Mouse (Mus musculus) layer of hippocampus, adult 9-10 months (tissue): ENCODE measurements around the gene Dlst.
A peak's percentile ranks its signal among the peaks of the same experiment; 100 is the strongest.

Source experiments
- DNase-seq: peaks from one replicate; pipeline ENCODE4 v3.0.0; 2022; ENCODE audit warnings: low spot score

The Dlst gene

DNA sequence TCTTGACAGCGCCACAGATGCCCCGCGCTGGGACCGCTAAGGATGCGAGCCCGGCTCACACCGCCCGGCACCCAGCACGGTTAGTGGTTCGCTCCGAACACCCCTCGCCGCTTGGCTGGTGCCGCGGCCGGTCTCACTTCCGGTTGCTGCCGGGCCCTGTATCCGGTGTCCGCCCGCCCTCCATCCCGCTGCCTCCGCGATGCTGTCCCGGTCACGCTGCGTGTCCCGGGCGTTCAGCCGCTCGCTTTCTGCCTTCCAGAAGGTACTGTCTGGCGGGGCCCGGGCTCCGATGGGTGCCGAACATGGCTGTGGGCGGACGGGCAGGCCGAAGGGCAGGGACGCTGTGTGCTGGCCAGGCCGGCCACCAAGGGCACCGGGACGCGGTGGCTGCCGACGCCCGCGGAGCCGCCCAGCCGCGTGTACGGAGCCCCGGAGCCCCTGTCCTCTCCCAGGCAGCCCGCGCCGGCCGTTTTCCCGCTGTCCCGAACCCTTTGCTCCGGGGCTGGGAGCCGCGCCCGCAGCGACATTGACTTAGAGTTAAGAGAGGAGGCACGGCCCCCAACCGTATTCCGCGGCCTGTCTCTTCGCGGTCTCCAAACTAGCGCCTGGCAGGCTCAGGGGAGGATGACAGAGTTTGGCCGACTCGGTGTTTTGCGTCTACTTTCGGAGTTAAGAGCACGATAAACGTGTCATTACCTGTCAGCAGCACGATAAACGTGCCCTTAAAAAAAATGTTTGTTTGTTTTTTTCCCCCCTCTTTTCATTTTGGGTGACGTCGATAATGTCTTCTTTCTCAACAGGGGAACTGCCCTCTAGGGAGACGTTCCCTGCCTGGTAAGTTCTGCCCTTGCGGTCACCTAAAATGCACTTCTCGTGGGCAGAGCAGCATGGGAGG lies at the start of gene Dlst, which contains the start of gene Prox2:
Gene Dlst (plus strand): TSS at position 136 of the 895 bp plus-strand sequence.
Gene Prox2 (minus strand): TSS at position 62 of the 895 bp plus-strand sequence.
- DNase-seq, result peak; percentile 57

DNA sequence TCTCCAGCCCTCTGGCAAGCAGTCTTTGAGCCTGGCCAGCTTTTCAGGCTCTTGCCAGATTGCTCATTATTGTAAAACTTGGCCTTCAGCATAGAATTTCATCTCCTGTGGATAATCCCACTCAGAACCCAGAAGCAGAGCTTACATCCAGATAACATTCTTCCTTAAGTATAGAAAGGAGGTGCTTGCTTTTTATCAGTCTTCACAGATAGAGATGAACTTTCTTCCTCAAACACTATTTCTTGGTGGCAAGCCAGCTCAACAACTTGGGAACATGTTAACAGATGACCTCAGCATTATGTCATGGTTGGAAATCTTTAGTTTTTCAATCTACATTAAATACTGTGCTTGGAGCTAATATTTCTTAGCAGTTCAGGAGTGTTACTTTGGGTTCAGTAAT lies 39.6 kb upstream of the Dlst start:
- DNase-seq, result no peak

DNA sequence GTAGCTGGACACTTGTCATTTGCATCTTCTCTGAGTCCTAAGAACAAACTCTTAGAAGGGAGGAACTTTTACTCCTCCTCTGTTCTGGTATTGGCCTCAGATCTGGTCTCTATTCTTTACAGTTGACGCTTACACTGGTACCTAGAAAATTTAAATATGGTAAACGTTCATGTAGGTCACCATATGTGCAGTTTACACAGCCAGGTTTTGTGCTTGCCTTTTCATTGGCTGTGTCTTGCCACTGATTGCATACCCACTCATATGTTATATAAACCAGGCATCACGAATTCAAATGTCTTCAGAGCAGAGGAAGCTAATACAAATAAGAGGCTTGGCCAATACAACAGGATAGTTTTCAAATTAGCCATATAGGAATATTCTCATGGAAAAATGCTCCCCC lies 33.5 kb upstream of the Dlst start:
- DNase-seq, result no peak

DNA sequence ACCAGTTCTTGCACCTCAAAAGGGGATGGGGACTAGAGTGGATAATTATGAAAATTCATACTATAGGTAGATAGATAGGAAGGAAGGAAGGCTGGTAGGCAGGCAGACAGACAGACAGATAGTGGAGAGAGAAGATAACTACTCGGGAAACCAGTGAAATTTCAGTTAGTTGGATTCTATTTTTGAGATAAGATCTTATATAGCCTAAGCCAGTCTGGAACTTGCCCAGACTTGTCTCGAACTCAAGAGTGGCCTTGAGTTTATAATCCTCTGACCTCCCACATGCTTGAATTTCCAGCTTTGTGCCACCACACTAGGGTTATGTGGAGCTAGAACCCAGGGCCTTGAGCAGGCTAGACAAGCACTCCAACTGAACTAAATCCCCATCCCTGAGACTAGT lies 26.4 kb upstream of the Dlst start:
- DNase-seq, result no peak

DNA sequence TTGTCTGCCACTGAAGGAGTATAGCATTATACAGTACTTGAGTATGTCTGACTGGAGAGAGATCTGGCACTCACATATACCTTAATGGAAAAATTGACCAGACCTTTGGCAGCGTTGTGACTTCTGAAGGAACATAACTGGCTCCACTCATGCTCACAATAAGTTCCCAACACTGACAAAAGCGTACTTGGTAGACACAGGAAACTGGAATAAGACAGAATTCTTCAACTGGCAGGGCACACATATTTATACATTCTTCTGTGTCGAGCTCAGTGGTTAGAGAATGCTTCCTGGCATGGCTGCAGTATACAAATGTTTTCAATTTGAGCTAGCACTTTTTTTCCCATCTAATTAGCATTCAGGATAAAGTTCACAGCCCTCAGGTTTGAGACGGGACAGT lies 25.7 kb upstream of the Dlst start:
- DNase-seq, result no peak

DNA sequence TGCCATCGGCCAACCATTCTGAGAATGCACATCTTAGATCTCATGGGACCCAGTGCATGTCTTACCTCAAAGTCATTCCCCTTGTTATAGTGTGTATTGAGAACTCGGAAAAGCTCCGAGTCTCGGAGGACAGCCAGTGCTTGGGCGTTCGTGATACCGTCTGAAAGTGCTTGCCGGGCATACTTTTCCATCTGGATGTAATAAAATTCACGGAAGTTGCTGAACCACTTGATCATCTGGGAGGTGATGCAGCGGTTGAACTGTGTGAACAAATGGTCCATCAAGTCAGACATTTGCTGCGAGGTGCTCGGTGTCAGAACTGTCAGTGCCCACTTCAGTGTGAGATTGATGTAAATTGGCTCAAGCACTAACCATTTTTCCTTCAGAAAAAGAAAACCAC lies 22.8 kb upstream of the Dlst start:
- no peak for DNase-seq

DNA sequence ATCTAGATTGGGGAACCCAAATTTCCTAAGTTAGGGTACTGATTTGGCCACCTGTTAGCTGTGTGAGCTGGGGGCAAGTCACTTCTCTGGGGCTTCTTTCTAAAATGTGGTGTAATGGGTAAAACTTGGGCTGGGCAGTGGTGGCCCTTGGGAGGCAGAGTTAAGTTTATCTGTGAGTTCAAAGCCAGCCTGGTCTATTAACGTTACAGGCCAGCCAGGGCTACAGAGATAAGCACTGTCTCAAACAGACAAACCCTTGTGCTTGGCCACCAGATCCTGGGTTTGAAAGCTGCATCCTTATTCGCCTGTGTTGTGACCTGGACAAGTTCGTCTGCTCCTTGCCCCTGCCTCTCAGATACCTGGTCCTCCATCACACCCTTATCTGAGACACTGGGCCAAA lies 19.4 kb upstream of the Dlst start:
- DNase-seq, result no peak

DNA sequence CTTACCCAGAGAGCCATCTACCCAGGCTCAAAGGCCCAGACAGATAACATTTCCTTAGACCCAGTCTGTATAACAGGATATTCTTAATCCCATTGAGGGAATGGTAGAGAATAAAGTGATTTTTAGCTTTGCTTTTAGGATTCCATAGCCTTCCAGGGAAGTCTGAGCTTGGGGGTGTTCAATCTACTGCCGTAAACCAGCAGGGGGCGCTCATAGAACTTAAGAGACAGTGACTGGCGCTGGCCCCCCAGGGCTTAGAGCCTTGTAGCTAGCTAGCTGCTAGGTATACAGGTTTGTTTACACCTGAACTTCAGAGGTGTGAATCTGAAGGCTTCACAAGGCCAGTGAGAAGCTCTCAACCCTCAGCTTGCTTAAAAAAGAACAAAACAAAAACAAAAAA lies 18.4 kb upstream of the Dlst start:
- peak; percentile 27 for DNase-seq

DNA sequence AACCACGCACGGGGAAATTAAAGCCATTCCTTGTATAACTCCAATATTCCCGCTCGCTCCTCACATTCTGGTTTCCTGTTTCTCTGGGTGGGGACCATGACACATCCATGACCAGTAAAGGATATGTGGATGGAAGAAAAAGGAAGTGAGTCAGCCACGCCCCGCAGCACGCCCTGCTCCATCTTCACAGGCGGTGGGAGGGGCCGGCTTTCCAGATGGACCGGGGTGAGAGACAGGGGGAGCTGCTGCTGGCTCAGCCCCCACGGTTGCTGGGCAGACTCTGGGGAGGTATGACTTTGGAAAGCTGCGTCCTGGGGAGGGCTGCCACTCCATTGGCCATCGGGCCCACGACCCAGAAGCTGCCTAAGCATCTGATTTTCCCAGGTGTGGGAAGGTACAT lies 16.6 kb upstream of the Dlst start:
- DNase-seq, result no peak

DNA sequence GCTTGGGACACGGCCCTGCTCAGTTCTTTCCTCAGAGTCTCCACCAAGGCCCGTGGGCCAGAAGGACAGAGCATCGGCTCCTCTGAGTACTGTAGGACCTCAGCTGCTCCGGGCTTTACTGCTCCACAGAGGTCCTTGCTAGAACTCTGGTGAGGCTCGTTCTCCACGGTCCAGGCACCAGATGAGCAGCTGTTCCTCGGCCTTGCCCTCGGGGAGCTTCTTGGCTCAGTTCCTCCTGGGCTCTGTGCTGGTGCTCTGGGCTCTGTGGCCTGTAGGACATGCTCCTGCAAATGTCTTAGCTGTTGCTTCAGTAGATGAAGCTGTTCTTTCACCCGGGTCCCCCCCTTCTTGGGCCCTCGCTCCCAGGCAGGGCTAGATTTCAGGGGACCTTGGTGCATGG lies 15.9 kb upstream of the Dlst start:
- DNase-seq, result no peak

DNA sequence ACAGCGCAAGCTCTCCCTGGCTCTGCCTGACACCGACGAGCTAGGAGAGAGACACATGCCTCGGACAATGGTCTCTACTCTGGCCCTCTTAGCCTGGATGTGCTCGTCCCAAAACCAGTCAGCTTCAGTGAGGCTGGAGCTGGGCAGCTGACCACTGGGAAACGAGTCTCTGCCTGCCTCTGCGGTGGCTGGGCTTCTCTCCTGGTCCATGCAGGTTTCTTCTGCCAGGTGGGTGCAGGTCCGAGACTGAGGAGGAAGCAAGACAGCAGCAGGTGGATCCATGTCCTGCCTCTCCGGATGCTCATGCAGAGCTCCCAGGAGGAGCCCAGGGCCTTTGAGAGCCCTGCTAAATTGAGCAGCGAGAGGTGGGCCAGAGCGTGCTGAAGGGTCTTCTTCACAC lies 15.5 kb upstream of the Dlst start:
- no peak for DNase-seq

DNA sequence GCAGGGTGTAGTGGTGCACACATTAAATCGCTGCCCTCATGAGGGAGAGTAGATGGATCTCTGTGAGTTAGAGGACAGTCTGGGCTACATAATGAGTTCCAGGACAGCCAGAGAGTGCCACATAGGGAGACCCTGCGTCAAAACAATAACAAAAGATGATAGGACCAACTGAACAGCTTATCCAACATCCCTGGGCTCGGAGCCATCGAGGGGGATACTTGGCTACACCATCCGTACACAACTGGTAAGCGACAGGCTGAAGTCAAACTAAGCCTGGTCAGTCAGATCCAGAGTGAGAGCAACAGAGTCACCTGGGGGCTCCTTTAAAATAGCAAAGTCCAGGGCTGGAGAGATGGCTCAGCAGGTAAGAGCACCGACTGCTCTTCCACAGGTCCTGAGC lies 14.8 kb upstream of the Dlst start:
- no peak for DNase-seq

DNA sequence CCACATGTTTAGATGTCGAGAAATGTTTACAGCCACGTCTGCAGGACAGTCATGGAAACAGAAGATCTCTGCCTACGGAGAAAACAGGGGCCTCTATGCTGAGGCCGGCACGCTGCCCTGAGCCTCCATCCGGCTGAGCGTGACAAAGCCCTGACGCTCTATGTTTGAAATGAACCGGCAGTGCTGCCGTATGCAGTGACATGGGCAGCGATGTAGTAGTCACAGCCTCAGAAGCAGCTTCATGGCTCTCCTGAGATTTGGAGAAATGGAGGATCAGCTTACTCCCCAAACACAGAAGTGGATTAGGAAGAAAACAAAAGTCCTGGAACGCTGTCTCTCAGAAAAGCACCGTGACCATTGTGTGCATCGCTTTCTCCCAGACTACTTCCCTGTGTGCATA lies 9.6 kb upstream of the Dlst start:
- DNase-seq, result no peak

DNA sequence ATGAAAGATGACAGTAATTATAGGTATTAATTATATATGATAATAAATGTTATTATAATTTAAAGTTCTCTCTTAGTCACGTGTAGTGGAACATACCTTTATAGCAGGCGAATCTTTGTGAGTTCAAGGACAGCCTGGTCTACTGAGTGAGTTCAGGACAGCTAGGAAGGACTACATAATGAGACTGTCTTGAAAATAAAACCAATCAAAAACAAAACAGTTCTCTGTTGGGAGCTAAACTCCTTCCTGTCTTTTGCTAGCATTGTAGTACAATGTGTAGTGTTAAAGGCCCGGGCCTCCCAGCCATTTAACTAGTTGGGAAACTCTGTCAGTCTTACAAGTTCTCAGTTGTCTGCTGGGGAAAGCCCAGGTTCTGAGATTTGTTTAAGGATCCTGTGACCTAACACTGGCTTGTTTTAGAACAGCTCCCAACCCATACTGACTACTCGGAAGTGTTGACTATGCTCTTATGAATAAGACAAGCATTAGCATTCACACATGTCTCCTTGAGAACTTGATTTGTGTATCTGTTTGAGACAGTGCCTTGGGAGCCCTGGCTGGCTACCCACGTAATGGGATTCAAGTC lies 9.0 kb upstream of the Dlst start:
- no peak for DNase-seq

DNA sequence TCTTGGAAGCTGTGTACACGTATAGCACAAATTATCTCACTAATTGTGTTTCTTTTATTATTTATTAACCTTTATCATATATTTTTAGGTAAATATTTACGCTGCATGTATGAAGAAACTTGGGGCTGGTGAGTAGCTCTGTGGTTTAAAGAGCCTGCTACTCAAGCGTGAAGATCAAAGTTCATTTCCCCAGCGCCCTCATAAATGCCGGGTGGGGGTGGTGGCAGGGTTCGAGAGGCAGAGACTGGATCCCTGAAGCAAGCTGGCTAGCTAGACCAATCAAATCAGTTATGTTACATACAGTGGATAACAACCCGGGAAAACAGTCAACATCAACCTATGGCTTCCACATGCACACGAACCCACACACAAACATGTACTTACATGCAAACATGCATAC lies 7.5 kb upstream of the Dlst start:
- no peak for DNase-seq

DNA sequence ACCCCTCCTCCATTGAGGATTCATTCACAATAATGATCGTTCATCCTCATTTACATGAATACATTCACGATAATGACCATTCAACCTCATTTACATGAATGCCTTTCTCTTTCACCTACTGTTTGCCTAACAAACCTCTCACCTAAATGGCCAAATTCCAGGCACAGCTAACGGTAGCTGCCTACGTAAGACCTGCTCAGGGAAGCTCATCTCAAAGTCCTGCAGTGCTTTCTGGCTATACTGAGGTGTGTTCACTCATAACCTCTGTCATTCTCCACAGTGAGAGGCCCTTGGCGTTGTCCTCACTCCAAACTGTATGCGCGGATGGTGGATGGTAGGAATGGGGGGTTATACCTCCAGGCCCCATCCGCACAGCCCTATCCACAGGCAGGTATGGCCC lies 5.8 kb upstream of the Dlst start:
- DNase-seq, result no peak

DNA sequence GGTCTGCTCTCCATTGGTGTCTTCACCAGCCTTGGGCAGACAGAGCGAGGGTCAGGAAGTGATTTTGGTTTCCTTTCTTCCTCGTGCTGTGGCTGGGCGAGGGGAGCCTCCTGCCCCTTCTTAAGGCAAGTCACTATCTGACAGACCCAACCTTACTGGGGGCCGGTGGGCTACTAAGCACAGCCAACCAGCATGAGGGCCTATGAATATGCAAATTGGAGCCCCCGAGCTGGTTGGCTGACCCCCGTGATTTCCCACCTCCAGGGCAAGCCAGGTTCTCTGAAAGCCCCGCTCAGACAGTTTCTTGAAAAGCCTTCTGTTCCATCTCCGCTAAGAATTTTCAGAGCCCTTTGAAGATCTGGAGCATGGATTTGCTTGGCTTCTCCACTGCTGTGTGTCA lies 4.3 kb upstream of the Dlst start:
- DNase-seq, result no peak

DNA sequence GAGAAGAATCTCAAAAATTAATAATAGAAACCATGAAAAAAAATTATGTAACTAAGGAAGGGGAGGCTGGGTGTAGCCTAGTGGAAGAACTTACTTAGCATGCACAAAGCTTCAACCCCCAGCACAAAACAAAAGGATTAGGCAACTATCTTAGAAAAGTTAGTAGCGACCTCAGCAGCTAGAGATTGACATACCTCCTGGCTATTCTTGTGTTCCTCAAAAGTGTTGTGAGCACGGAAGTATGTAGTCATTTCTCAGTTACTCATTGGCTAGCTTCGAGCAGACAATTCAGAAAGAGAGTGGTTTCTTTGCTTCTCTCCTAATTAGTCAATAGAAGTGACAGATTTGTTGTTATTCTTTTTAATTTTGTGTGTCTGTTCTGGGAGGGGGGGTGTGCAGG lies 2.0 kb upstream of the Dlst start:
- DNase-seq, result no peak

DNA sequence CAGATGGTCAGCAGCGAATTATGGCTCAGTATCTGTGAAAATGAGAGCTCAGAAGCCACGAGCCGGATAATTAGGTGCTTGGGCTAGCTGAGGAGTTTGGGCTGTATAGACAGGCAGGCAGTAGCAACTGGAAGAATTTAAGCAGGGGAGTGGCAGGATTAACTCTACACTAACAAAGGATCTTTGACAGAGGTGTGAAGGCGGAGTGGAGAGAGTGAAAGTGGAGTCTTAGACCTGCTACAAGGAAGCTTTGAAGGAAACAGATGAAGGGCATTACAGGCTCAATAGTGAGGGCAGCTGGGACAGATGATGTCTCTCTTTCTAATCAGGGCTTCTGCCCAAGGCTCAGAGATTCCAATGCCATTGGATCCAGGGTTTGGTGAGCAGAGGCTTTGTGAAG lies 1.2 kb upstream of the Dlst start:
- no peak for DNase-seq

DNA sequence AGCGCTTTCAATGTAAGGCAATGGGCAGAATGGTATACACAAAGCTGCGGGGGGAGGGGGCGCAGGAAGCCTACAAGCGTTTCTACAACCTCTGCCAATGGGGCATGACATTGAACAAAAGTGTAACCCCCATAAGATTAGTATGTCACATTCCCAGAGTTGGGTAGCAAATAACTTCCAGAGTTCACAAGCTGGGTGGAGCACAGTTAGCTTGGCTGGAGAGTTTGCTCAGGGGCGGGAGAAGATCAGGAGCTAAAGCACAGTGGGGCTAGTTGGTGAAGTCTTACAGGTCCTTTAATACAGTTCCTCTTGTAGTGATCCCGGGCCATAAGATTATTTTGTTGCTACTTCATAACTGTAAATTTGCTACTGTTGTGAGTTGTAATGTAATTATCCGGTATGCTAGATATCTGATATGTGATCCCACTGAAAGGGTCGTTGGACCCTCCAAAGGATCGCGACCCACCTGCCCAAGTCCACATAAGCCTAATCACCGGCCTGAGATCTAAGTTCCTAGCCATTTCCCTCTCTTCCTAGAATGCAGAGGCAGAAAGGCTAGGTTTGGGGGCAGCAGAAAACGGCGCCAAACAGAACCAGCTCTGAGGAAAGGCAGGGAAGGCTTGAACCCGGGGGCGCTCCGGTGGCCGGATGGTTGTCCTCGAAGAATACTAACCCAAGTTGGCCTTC lies 479 bp upstream of the Dlst start:
- DNase-seq, result no peak

DNA sequence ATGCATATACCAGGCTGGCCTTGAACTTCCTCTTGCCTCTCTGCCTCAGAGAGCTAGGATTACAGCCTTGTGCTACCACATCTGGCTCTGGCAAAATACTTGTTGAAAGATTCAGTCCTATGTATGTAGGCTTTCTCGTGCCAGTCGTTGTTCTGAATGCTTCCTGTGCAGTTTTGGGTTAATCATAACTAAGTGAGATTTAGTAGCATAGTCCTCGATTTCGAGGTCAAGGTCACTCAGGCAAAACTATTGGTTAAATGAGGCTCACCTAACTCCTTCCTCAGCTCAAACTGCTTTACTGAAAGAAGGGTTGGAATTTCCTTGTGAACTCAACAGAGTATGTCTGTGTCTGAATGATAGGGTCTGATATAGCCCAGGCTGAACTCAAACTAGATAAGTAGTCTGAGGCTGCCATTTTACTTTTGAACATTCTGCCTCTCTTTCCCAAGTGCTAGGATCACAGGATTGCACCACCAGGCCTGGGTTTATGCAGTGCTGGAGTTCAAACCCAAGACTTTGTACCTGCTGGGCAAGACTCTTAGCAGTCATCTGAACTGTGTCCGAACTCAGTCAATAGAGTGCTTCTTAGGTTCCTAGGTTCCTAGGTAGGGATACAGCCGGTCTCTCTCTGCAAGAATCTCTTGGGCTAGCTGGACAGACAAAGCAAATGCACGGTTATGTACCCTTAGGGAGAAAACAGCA lies 2.1 kb downstream of the Dlst start:
- no peak for DNase-seq

DNA sequence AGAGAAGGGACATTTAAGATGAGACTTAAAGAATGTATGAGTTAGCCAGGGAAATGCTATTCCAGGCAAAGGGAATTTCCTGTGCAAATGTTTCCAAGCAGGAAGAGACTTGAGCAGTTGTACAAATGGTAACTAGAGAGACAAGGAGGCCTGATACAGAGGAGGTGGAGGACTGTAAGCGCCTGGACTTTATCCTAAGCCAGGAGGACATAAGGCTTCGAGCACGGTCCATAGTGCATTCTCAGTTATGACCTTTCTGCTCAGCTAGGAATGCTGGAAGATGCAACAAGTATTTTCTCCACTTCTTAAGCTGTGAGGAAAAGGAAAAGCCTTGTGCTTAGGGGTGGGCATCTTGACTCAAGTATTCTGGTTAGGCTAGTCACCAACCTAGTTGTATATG lies 2.7 kb downstream of the Dlst start:
- no peak for DNase-seq

DNA sequence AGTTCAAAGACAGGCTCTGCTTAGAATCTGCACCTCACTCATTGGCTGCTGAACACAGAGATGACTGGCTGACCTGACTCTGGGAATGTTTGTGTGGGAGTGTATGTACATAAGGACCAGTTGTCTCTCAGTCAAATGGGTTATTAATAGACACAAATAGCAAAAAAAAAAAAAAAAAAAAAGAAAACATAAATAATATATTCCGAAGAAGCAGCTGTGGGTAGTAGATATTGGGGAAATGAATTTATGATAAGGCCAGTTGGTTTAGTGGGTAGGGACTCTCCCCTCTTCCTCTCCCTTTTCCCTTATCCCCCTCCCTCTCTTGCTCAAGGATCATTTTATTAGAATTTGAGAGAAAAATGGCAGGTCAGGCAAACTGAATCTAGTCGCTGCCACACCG lies 3.3 kb downstream of the Dlst start:
- DNase-seq, result no peak
